Mouse (Mus musculus) frontal cortex, postnatal 10 days (tissue): ENCODE data around the gene Gmfb.
"Not testable (repeated sequence)": the region's sequence is repeated elsewhere in the genome, so short reads cannot be mapped to it uniquely, and the experiment has no call there.

Experiments
- DNase-seq, 2 experiments: peaks; one replicate each; pipeline ENCODE4 v3.0.0; 2022; ENCODE audit warnings: low spot score in 2 of 2, mixed read lengths in 1 of 2

Gene Gmfb

DNA sequence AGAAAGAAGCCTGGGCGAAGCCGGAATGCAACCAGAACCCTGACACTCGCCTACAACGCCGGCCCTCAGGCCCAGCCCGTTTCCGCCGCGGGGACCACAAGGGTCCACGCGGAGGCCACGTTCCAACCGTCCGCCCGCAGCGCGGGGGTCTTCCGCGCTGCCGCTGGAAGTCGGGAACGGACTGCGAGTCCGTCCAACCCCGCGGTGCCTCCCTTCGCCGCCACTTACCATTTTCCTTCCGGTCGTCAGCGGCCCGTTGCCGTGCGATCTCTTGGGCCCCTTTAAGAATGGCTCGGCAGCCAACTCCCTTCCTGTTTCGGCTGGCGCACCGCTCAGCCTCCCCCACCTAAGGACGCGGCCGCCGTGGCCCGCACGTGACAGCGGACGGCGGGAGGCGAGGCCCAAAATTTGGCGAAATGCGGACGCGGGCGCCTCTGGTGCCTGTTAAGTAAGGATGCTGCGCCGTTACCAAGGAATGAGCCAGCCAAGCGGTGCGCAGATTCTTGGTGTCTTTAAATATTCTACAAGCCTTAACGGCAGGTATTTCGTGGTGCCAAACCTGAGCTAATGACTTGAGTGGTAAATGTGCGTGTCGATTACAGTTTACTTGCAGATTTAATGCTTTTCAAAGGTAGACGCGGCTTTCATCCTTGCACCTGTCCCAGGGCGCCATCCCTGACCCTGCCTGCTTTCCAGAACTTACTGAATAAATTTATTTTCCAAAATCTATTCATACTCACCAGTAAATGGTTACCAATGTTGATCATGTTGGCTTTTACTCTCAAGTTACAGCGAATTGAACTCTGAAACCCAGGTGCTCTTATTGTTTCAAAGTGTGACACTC is at the start of gene Gmfb:
TSS of gene Gmfb (minus strand) at position 370 of the 844 bp plus-strand sequence.
- DNase-seq = peak; percentile 92 to 95

DNA sequence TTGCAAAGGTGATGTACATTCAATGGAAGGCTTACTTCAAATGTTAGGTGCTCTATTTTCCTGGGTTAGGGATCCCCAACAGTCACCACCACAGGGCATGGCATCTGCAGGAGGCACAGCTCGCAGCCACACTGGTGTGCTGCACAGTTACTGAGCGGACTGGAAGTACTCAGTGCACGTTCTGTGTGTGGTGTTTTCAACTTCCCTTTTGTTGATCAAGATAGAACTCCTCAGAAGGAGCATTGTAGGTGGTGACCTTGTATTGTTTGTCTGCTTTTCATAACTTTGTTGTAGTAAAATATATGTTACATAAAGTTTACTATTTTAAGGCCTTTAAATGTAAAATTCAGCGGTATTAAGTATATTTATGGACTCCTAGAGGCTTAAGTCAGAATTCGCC is 40.9 kb upstream of the Gmfb start:
- DNase-seq = no peak

GRCm38 (mm10) chr14:46853677-46854076 is 31.6 kb upstream of the Gmfb start:
- DNase-seq = no peak

DNA sequence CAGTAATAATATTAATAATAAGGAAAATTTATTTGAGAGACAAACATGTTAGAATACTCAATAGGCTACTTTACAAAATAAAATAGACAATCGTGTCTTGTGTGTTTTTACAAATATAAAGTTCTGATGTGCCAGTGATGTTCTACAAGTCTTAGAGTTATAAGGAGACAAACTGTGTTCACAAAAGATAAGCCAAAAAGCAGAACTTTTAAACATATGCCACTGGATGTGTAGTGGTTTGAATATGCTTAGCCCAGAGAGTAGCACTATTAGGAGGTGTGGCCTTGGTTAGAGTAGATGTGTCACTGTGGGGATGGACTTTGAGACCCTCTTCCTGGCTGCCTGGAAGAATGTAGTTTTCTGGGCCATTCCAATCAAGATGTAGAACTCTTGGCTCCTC is 27.7 kb upstream of the Gmfb start:
- DNase-seq = no peak

DNA sequence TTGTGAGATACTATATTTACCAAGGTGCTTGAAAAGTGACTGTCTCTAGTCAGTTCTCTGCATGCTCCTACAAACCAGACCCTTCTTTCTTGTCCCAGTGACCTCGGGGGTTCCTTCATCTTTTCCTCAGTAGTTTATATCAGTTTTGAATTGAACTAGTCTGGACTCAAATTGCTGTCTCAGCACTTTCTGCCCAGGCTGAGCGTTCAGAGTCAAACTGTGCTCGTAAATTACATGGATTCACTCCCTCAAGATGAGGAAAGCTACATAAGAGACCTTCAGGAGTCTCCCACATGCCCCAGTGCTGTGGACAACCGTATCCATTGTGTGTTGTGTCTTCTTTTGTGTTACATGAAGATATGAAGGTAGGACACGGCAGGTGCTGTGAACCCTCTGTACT is 26.7 kb upstream of the Gmfb start:
- DNase-seq = no peak

- no peak for DNase-seq
Observed at GRCm38 (mm10) chr14:46848063-46848590, 26.1 kb upstream of the Gmfb start.

DNA sequence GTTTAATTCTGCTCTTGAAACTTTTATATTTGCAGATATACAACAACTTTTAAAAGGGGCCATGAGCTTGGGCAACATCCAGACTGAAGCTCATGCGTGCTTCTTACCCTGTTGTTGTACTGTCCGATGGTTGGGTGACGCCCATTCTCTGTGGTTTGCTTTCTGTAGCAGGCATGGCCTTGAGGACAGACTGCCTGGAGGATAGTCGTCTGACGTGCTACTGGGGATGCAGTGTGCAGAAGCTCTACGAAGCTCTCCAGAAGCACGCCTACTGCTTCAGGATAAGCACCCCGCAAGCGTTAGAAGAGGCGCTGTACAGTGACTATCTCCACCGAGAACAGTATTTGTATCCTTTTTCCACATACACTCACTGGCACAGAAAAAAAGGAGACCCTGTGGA is 23.7 kb upstream of the Gmfb start:
- no peak for DNase-seq

DNA sequence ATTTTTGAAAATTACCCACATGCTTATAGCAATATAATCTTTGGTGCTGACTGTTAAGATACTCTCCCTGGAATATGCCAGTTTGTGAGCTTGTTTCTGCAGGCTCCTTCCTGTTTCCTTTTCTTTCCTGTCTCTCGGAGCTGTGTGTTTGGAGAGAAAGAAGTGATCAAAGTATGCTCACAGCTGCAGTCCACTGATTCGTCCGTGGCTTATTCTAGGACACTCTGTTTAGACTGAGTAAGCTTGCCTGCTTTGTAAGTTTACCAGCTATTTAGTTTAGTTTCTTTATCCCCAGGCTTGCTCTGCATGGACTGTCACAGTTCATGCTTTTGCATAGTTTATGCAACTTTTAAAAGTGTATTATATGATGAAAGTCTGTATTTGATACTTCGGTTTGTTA is 17.3 kb upstream of the Gmfb start:
- no peak for DNase-seq

GRCm38 (mm10) chr14:46832354-46833272 is 10.6 kb upstream of the Gmfb start:
- DNase-seq = no peak

GRCm38 (mm10) chr14:46831837-46832333 is 9.8 kb upstream of the Gmfb start, which contains the start of gene Cgrrf1:
Gene Cgrrf1 (plus strand): TSS chr14:46832125.
- peak; percentile 87 to 88 for DNase-seq

DNA sequence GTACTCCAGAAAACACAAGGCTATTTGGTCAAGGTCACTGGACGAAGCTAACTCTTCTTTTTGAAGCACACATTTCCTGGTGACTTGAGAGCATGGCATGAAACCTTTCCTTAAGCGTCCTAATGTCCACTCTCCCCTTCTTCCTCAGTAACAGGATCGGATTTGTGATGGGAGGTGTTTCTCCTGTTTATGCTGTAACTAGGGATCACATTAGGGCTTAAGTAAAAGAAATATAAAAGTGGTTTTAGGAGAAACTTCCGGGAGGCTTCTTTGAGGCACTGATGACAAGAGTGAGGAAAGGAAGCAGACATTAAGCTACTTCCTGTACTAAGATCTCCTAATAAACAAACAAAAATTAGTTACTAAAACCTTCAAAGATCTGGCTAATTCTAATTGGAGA is 9.3 kb upstream of the Gmfb start:
- no peak for DNase-seq

DNA sequence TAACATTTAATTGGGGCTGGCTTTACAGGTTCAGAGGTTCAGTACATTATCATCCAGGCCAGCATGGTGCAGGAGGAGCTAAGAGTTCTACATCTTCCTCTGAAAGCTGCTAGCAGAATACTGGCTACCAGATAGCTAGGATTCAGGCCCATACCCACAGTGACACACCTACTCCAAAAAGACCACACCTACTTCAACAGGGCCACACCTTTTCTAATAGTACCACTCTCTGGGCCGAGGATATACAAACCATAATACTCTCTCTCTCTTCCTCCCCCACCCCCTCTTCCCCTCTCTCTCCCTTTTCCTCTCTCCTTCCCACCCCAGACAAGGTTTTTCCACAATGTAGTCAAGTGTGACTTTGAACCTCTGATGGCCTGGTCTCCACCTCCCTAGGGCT is 5.4 kb upstream of the Gmfb start:
- no peak for DNase-seq

GRCm38 (mm10) chr14:46823996-46824395 is 2.0 kb upstream of the Gmfb start:
- DNase-seq = no peak

- no peak for DNase-seq
Observed at GRCm38 (mm10) chr14:46821271-46821872, 670 bp downstream of the Gmfb start.

GRCm38 (mm10) chr14:46819961-46820360 is 2.1 kb downstream of the Gmfb start:
- DNase-seq = not testable (repeated sequence)

- DNase-seq = no peak
Observed at GRCm38 (mm10) chr14:46818743-46819142, 3.3 kb downstream of the Gmfb start.

DNA sequence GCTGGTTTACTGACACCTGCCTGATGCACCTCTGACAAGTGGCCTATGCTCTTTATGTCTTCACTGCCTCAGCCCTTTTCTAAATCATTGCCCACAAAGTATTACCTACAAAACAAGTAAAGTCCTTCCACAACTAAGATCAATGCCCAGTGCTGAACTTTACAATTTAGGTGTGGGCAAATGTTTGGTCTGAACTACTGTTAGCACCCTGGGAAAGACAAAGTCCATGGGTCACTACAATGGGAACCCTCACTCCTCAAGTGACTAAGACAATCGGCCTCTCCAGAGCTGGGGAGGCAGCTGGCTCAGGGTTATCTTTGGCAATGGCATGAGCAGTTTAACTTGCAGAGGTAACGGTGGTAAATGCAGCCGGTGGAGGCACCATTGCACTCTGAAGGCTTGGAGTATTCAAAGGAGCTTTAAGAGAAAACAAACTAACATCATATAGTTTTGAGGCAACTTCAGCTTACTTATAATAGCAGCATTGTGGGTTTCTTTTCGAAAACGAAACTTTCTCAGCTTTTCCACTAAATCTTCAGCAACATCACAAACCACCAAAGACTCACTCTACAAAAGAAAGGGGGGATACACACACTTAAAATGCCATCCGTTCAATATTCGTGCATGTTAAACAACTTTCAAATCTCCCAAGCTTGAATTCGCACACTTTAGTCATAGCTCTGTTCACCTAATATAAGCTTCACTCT is 5.0 kb downstream of the Gmfb start:
- no peak for DNase-seq

GRCm38 (mm10) chr14:46815640-46816039 is 6.4 kb downstream of the Gmfb start:
- no peak for DNase-seq

DNA sequence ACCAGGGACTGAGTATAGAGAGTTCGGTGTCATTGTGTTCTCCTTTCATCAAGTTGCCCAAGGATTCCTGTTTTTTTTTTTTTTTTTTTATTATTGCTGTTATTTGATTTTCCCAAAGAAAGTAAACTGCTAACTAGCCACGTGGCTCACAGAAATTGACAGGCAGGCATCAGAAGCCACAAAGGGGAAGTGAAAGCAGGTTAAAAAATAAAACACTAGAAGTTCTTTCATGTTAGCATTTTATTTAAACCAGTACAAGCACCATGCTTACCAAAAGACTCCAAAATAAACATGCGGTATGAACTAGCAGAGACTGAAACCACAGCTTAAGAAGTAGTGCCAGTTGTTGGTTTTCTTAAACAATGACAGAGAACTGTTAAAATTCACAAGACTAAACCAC is 14.1 kb downstream of the Gmfb start:
- no peak for DNase-seq

DNA sequence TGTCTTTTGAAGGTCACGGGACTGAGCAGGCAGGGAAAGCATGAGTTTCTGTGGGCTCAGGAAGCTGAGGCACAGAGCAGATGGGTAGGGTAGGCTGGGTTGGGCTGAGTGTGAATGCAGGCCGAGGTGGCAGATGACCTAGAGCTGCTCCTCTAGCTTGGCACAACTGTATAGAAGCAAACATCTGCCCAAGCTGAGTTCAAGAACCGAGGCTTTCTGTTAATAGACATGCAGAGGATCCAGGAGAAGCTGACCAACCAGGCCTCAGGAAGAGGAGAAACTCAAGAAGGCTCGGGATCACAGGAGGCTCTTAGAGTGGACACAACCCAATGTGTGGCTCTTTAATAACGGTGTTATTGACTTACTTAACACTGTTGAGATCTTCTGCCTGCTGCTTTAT is 15.9 kb downstream of the Gmfb start:
- no peak for DNase-seq

DNA sequence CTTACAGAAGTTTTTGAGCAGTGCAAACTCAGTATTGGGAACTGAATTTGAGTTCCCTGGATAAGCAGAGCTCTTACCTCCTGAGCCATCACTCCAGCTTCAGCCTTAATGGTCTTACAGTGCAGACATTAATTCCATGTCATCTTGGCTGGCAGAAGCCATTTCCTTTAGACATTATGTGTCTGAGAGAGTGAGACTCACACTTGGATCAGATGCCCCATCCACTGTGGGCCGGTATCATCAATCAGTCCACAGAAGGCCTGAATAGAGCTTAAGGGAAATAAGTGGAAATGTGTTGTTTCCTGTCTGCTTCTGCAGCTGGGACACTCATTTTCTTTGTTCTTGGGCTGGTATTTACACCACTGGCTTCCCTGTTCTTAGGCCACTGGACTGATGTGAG is 18.3 kb downstream of the Gmfb start:
- no peak for DNase-seq
